Mouse (Mus musculus) erythroblast, embryonic 14.5 days (primary cell): ENCODE data around the gene Flvcr1. TPM values are rescaled to one million over a fixed set of nuclear protein-coding genes. Genes with fewer than 3 reads are reported as not detected.

Experiments
- H3K27me3 ChIP-seq: 2 replicates; pipeline ENCODE4 v1.6.1; 2012; ENCODE audit warnings: inconsistent platforms; ENCODE audit not compliant: control insufficient read depth
- H3K36me3 ChIP-seq: 2 replicates; pipeline ENCODE4 v1.6.1; 2012; ENCODE audit warnings: mild to moderate bottlenecking, inconsistent platforms; ENCODE audit not compliant: control insufficient read depth
- H3K4me1 ChIP-seq: 2 replicates; pipeline ENCODE4 v1.6.1; 2012; ENCODE audit warnings: inconsistent platforms; ENCODE audit not compliant: control insufficient read depth
- H3K4me3 ChIP-seq: replicated peaks from 2 replicates; pipeline ENCODE3; 2012; ENCODE audit warnings: moderate library complexity, mild to moderate bottlenecking, inconsistent platforms
- H3K9me3 ChIP-seq: 2 replicates; pipeline ENCODE4 v1.6.1; 2012; ENCODE audit warnings: low read length, inconsistent platforms, mixed read lengths; ENCODE audit not compliant: control insufficient read depth
- GATA1 ChIP-seq: IDR thresholded peaks from 2 replicates; pipeline ENCODE4 v1.6.1; 2012; ENCODE audit warnings: low read length, inconsistent platforms, mixed read lengths
- TAL1 ChIP-seq: IDR thresholded peaks from 3 replicates; pipeline ENCODE4 v1.6.1; 2012; ENCODE audit warnings: low read length, inconsistent platforms, mixed read lengths
- polyA plus RNA-seq: library from polyadenylated mRNA; stranded (reverse); fragments of >175 nt; gene quantifications from 2 replicates; pipeline ENCODE4 v1.2.3, GENCODE M21; 2012

The Flvcr1 gene
- polyA plus RNA-seq, 1 experiment = 0.27 TPM

GRCm38 (mm10) chr1:190978001-190978400 is 48.0 kb downstream of the Flvcr1 start:
- H3K9me3 ChIP-seq = peaks cover 5% of the 10 kb centered on the region; the same call in 1 of the 2 replicates
- H3K4me1 ChIP-seq = no peaks in the 10 kb centered on the region
- no peaks in the 10 kb centered on the region for H3K36me3 ChIP-seq
- peaks cover 77% of the 10 kb centered on the region for H3K27me3 ChIP-seq
- TF ChIP-seq GATA1 (no peak), TAL1 (no peak)
- H3K4me3 ChIP-seq = no peak overlapping the region

GRCm38 (mm10) chr1:190976887-190977573 is 48.9 kb downstream of the Flvcr1 start:
- H3K4me1 ChIP-seq = no peaks in the 10 kb centered on the region; the same call in 1 of the 2 replicates
- H3K4me3 ChIP-seq = no peak overlapping the region
- H3K36me3 ChIP-seq = no peaks in the 10 kb centered on the region
- H3K9me3 ChIP-seq = peaks cover 5% of the 10 kb centered on the region; the same call in 1 of the 2 replicates
- no peak for TF ChIP-seq GATA1
- TF ChIP-seq TAL1 = no peak
- H3K27me3 ChIP-seq = peaks cover 81% of the 10 kb centered on the region

- Histone ChIP-seq H3K4me1 (peaks cover 6% of the 10 kb centered on the region), H3K9me3 (peaks cover 5% of the 10 kb centered on the region; the same call in 1 of the 2 replicates), H3K4me3 (no peak overlapping the region), H3K36me3 (no peaks in the 10 kb centered on the region), H3K27me3 (peaks cover 61% of the 10 kb centered on the region)
- TF ChIP-seq GATA1 (no peak), TAL1 (no peak)
Measured at GRCm38 (mm10) chr1:190974833-190975232, 51.1 kb downstream of the Flvcr1 start.

DNA sequence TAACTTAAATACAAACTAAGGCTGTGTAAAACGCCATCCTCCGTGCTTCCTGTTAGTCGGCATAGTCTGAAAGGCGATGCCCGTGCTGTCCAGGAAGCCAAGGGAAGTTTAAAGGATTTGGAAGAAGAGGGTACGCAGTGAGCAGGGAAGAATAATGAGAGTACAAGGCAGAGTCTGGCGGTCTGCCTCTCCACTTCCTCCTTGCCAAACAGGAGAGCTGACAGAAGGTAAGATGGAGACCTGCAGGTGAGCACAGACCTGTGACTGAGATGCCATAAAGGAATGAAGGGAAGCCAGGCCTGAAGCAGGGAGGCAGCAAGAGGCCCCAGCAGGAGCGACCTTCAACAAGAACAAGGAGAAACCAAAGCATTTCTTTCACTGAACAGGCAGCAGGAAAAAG is 51.8 kb downstream of the Flvcr1 start:
- Histone ChIP-seq H3K27me3 (peaks cover 55% of the 10 kb centered on the region), H3K36me3 (no peaks in the 10 kb centered on the region), H3K9me3 (peaks cover 5% of the 10 kb centered on the region; the same call in 1 of the 2 replicates), H3K4me3 (no peak overlapping the region), H3K4me1 (peaks cover 6% of the 10 kb centered on the region)
- no peak for TF ChIP-seq GATA1
- TF ChIP-seq TAL1 = no peak

DNA sequence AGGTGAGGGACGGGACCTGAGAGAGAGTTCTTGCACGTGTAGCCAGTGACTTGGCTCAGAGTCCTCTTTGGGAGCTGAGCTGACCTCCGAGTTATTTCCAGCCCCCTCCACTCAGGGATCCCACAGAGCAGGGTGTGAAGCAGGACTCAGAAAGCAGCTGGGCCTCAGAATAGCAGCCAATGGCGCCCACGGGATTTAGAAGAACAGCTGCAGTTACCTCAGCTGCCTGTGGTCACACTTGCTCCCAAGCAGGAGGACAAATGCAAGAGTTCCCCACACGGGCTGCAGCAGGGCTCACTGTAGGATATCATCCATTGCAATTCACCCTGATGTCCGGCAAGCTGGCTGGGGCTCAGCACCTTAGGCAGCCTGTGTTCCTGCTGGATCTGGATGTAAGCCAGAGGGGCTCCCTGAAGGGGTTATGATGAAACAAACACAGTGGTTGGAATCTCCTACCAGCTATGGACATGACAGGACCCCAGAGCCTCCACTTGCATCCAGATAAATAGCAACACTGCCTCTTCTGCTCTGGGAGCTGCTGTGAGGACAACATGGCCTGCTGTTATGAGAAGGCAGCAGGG is 53.3 kb downstream of the Flvcr1 start:
- no peak for TF ChIP-seq TAL1
- no peak for TF ChIP-seq GATA1
- Histone ChIP-seq H3K4me3 (no peak overlapping the region), H3K36me3 (no peaks in the 10 kb centered on the region), H3K9me3 (no peaks in the 10 kb centered on the region), H3K4me1 (peaks cover 6% of the 10 kb centered on the region), H3K27me3 (peaks cover 40% of the 10 kb centered on the region)

DNA sequence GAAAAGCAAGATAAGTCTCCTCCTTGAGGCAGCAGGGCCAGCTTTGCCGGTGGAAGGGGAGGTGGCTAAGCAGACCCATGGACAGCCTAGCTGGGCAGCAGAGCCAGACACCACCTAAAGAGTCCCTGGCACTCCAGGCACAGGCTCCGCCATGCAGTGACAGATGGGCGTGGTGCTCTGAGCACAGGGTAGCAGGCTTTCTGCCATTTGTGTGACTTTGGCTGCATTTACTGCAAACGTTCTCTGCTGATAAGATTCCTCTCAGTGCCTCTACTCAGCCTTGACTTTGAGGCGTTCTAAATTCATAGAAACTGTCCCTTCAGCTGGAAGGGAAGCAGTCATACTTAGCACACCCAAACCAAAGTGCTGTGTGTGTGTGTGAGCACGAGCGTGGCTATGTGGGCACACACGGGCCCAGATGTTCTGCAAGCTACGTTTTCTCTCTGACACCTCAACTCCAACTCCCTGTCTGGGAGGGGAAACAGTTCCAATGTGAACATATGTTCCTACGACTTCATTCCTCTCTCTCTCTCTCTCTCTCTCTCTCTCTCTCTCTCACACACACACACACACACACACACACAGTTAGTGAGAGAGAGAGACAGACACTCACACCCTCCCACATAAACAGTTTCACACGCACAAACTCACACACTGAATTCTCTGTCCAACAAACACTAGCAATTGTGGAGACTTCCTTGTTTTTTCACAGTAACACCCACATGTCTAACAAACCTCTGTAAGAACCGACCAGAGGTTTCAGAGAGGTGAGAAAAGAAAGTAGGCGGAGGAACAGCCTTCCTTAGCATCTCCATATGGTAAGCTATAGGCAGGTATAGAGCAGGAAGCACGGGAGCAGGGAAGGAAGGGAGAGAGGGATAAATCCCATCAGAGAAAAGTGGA is 54.0 kb downstream of the Flvcr1 start:
- Histone ChIP-seq H3K9me3 (no peaks in the 10 kb centered on the region), H3K27me3 (peaks cover 33% of the 10 kb centered on the region), H3K4me3 (no peak overlapping the region), H3K36me3 (no peaks in the 10 kb centered on the region), H3K4me1 (peaks cover 6% of the 10 kb centered on the region)
- TF ChIP-seq GATA1 (no peak), TAL1 (no peak)

- TF ChIP-seq GATA1 = no peak
- no peak for TF ChIP-seq TAL1
- Histone ChIP-seq H3K36me3 (no peaks in the 10 kb centered on the region), H3K9me3 (no peaks in the 10 kb centered on the region), H3K4me1 (peaks cover 6% of the 10 kb centered on the region), H3K4me3 (no peak overlapping the region), H3K27me3 (peaks cover 3% of the 10 kb centered on the region; the same call in 1 of the 2 replicates)
Measured at GRCm38 (mm10) chr1:190968010-190968409, 57.9 kb downstream of the Flvcr1 start.

DNA sequence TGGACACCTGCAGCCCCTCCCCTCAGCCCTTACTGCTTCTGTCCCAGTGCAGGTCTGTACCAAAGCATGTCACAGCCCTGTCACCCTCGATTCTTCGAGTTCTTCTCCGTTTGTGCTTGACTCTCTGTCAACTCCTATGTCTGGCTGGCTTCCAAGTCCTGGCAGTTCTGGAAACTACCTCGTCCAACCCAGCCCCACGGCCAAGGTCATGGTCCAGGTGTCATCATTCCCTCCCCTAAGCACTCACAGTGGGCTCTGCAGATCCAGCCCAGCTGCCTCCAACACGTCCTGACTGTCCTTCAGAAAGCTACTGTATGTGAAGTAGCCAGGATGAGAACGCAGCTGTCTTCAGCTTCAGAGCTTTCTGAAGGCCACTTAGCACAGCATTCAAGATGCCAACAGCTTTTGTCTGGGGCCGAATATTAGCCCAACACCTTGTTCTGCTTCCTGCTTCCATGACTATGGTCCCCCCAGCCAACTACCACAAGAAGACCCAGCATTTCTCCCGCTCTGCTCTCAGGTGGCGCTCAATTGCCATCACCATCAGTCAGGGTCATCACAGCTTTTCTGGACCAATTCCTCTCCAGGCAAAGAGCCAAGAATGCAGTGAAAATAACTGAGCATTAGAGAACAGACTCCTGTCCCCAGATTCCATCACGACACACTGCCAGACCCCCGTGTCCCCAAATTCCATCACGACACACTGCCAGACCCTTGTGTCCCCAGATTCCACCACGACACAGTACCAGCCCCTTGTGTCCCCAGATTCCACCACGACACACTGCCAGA is 60.8 kb downstream of the Flvcr1 start:
- Histone ChIP-seq H3K27me3 (no peaks in the 10 kb centered on the region), H3K4me1 (no peaks in the 10 kb centered on the region)

GRCm38 (mm10) chr1:190962760-190963159 is 63.2 kb downstream of the Flvcr1 start:
- Histone ChIP-seq H3K36me3 (no peaks in the 10 kb centered on the region), H3K4me3 (no peak overlapping the region), H3K4me1 (peaks cover 14% of the 10 kb centered on the region), H3K9me3 (no peaks in the 10 kb centered on the region), H3K27me3 (no peaks in the 10 kb centered on the region)
- no peak for TF ChIP-seq GATA1
- TF ChIP-seq TAL1 = no peak

More for the DNA sequence above, 60.8 kb downstream of the Flvcr1 start:
- H3K36me3 ChIP-seq = no peaks in the 10 kb centered on the region
- no peak for TF ChIP-seq GATA1
- TF ChIP-seq TAL1 = no peak
- no peaks in the 10 kb centered on the region for H3K9me3 ChIP-seq
- H3K4me3 ChIP-seq = no peak overlapping the region
